Mouse (Mus musculus) intestine, postnatal 0 days (tissue): ENCODE results near the gene Pcdh15. TPM values are rescaled to one million over a fixed set of nuclear protein-coding genes. Genes with fewer than 3 reads are reported as not detected.

ENCODE experiments used
- ATAC-seq: fragments of 200-750 bp; cut with Nextera tagmentation; 2 replicates; pipeline ENCODE4 v1.8.0; 2017; ENCODE audit warnings: mild to moderate bottlenecking, moderate TSS enrichment, moderate library complexity
- H3K27ac ChIP-seq: fragments of 300-500 bp; sonication (generic); 2 replicates; pipeline ENCODE4 v1.5.1; 2014; ENCODE audit warnings: mild to moderate bottlenecking, low read depth, low read length, moderate library complexity
- H3K27me3 ChIP-seq: fragments of 300-500 bp; sonication (generic); replicated peaks from 2 replicates; pipeline ENCODE4 v1.6.1; 2014; ENCODE audit warnings: low read length, mixed read lengths; ENCODE audit not compliant: control insufficient read depth, insufficient read depth
- H3K36me3 ChIP-seq: fragments of 300-500 bp; sonication (generic); 2 replicates; pipeline ENCODE4 v1.6.1; 2014; ENCODE audit warnings: mild to moderate bottlenecking, moderate library complexity; ENCODE audit not compliant: control insufficient read depth, insufficient read depth
- H3K4me1 ChIP-seq: fragments of 300-500 bp; sonication (generic); replicated peaks from 2 replicates; pipeline ENCODE4 v1.6.1; 2014; ENCODE audit warnings: antibody characterized with exemption, low read length, mixed read lengths; ENCODE audit not compliant: control insufficient read depth, insufficient read depth
- H3K4me2 ChIP-seq: fragments of 300-500 bp; sonication (generic); replicated peaks from 2 replicates; pipeline ENCODE4 v1.6.1; 2014; ENCODE audit warnings: low read depth, mild to moderate bottlenecking, moderate library complexity
- H3K4me3 ChIP-seq: fragments of 300-500 bp; sonication (generic); 2 replicates; pipeline ENCODE4 v1.5.1; 2014; ENCODE audit warnings: low read depth, low read length
- H3K9ac ChIP-seq: fragments of 300-500 bp; sonication (generic); 2 replicates; pipeline ENCODE4 v1.6.1; 2014; ENCODE audit warnings: mild to moderate bottlenecking, low read depth, low read length
- H3K9me3 ChIP-seq: fragments of 300-500 bp; sonication (generic); 2 replicates; pipeline ENCODE4 v1.6.1; 2016; ENCODE audit warnings: mixed run types; ENCODE audit not compliant: control insufficient read depth
- CTCF ChIP-seq: sonication (generic); IDR thresholded peaks from 2 replicates; pipeline ENCODE4 v1.5.1; 2016; ENCODE audit warnings: low read depth, mild to moderate bottlenecking, control low read depth, antibody characterized with exemption, moderate library complexity
- WGBS: fragments of 180-500 bp; shearing (Covaris S2); extraction: QIAGEN DNeasy Blood & Tissue Kit; methylation state at CpG from one replicate; pipeline ENCODE4 v1.1.7; 2014; 5-methylcytosine and 5-hydroxymethylcytosine counted together
- polyA plus RNA-seq: library from polyadenylated mRNA; unstranded; fragments of >200 nt; fragmentation: Nextera tagmentation; extraction: Ambion mirVana; gene quantifications from 2 replicates; pipeline ENCODE4 v1.2.1, GENCODE M21; 2015

The Pcdh15 gene
- polyA plus RNA-seq, 1 experiment from 2014 or later: 0.61 TPM

DNA sequence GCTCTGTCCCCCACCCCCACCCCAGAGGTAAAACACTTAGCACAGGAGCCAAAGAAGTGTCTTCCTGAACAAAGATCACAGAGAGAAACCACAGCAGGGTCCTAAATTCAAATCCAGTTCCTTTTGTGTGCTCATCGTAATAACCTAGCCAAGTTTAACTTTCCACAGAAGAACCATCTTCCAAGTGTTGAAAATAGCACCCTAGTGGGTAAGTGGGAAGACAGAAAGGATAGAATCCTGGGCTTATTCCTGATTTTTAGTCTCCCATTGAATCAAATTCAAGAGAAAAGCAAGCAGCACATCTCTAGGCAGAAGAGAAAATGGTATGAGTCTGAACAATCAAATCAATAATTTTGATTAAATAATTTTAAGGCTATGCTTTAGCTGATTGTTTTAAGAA lies 1315.8 kb downstream of the Pcdh15 start:
- Histone ChIP-seq H3K27me3 (no peaks in the 10 kb centered on the region), H3K27ac (no peak overlapping the region), H3K4me1 (no peaks in the 10 kb centered on the region), H3K4me3 (no peak overlapping the region), H3K9me3 (no peaks in the 10 kb centered on the region), H3K4me2 (no peak overlapping the region), H3K9ac (no peak overlapping the region), H3K36me3 (no peaks in the 10 kb centered on the region)
- WGBS: 78% methylated on average over 1 of the region's 1 CpGs
- ATAC-seq: no peak
- TF ChIP-seq CTCF: no peak

GRCm38 (mm10) chr10:74415359-74415758 lies 1316.2 kb downstream of the Pcdh15 start:
- TF ChIP-seq CTCF: no peak
- Histone ChIP-seq H3K27ac (no peak overlapping the region), H3K4me1 (no peaks in the 10 kb centered on the region), H3K9me3 (no peaks in the 10 kb centered on the region), H3K36me3 (no peaks in the 10 kb centered on the region), H3K4me2 (no peak overlapping the region), H3K4me3 (no peak overlapping the region), H3K9ac (no peak overlapping the region), H3K27me3 (no peaks in the 10 kb centered on the region)
- WGBS: 70% methylated on average over 4 of the region's 4 CpGs
- ATAC-seq: no peak

DNA sequence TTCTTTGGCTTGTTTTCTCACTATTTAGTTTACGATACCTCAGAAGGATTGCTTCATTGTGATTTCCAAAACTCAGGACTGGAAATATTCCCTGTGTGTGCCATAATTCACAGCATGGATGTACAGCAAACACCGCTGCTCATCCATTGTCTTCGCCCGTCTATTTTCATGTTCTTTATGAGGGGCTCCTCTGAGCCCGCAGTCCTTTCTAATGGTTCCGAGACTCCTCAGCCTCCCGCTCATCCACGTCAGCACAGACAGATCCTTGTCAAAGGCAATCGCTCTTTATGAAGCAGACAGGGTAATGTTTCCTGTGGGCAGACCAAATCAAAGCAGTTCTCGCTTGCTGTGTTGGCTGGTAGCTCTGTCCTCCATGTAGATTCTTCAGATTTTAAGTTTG lies 1316.8 kb downstream of the Pcdh15 start:
- H3K27ac ChIP-seq: no peak overlapping the region

GRCm38 (mm10) chr10:74450069-74450468 lies 1350.9 kb downstream of the Pcdh15 start:
- no peak overlapping the region for H3K4me3 ChIP-seq
- WGBS: 65% methylated on average over 11 of the region's 11 CpGs
- no peak for TF ChIP-seq CTCF
- no peaks in the 10 kb centered on the region for H3K9me3 ChIP-seq
- no peaks in the 10 kb centered on the region for H3K4me1 ChIP-seq
- ATAC-seq: no peak
- no peaks in the 10 kb centered on the region for H3K36me3 ChIP-seq
- H3K4me2 ChIP-seq: no peak overlapping the region
- no peaks in the 10 kb centered on the region for H3K27me3 ChIP-seq
- no peak overlapping the region for H3K9ac ChIP-seq
- no peak overlapping the region for H3K27ac ChIP-seq

More for the DNA sequence above, 1316.8 kb downstream of the Pcdh15 start:
- Histone ChIP-seq H3K9me3 (no peaks in the 10 kb centered on the region), H3K36me3 (no peaks in the 10 kb centered on the region), H3K4me2 (no peak overlapping the region), H3K4me1 (no peaks in the 10 kb centered on the region), H3K4me3 (no peak overlapping the region), H3K9ac (no peak overlapping the region), H3K27me3 (no peaks in the 10 kb centered on the region)
- 88% methylated on average over 10 of the region's 10 CpGs for WGBS
- TF ChIP-seq CTCF: no peak
- ATAC-seq: no peak

- TF ChIP-seq CTCF: peak; percentile 60
- Histone ChIP-seq H3K27ac (no peak overlapping the region), H3K4me2 (no peak overlapping the region), H3K9ac (no peak overlapping the region), H3K4me1 (no peaks in the 10 kb centered on the region), H3K36me3 (no peaks in the 10 kb centered on the region), H3K4me3 (no peak overlapping the region), H3K27me3 (no peaks in the 10 kb centered on the region), H3K9me3 (no peaks in the 10 kb centered on the region)
- no peak for ATAC-seq
- 27% methylated on average over 2 of the region's 2 CpGs for WGBS
Measured at GRCm38 (mm10) chr10:74463972-74464371, 1364.8 kb downstream of the Pcdh15 start.

GRCm38 (mm10) chr10:74480779-74481178 lies 1381.6 kb downstream of the Pcdh15 start:
- TF ChIP-seq CTCF: no peak
- Histone ChIP-seq H3K27ac (no peak overlapping the region), H3K4me1 (no peaks in the 10 kb centered on the region), H3K4me3 (no peak overlapping the region), H3K27me3 (no peaks in the 10 kb centered on the region), H3K9me3 (no peaks in the 10 kb centered on the region), H3K9ac (no peak overlapping the region), H3K36me3 (no peaks in the 10 kb centered on the region), H3K4me2 (no peak overlapping the region)
- WGBS: 84% methylated on average over 3 of the region's 3 CpGs
- no peak for ATAC-seq

DNA sequence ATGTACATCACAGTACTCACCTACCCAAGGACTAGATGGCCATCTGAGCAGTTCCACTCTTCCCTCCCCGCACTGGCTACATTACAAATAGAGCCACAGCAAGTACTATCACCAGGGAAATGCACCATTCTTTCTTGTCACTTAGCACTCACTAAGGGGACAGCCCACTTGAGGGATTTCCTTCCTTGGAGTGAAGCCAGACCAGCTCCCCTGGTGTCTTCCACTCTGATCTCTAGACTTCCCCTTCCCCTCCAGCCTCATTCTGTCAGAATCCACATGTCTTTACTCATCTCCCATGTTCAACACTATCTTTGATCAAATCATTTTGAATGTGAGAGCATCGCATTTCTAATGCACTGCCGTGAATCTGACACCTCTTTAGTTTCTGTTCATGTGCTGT lies 1413.2 kb downstream of the Pcdh15 start:
- H3K4me1 ChIP-seq: no peaks in the 10 kb centered on the region
- no peak overlapping the region for H3K9ac ChIP-seq
- TF ChIP-seq CTCF: no peak

More for the DNA sequence above, 1413.2 kb downstream of the Pcdh15 start:
- ATAC-seq: no peak
- H3K4me3 ChIP-seq: no peak overlapping the region
- WGBS: 70% methylated on average over 3 of the region's 3 CpGs
- H3K4me2 ChIP-seq: no peak overlapping the region
- no peaks in the 10 kb centered on the region for H3K27me3 ChIP-seq
- H3K36me3 ChIP-seq: no peaks in the 10 kb centered on the region
- H3K27ac ChIP-seq: no peak overlapping the region
- no peaks in the 10 kb centered on the region for H3K9me3 ChIP-seq
